Mouse (Mus musculus) B cell, adult 2 months (primary cell): ENCODE data around the gene Nsmce1.
A peak's percentile ranks its signal among the peaks of the same experiment; 100 is the strongest.

Experiments used
- DNase-seq, 2 experiments: peaks; one replicate each; pipeline ENCODE4 v3.0.0; 2022

The Nsmce1 gene

GRCm38 (mm10) chr7:125490947-125491735, at the start of gene Nsmce1:
Gene Nsmce1, minus strand, starts transcription at chr7:125491596.
- DNase-seq, result peak; percentile 94

DNA sequence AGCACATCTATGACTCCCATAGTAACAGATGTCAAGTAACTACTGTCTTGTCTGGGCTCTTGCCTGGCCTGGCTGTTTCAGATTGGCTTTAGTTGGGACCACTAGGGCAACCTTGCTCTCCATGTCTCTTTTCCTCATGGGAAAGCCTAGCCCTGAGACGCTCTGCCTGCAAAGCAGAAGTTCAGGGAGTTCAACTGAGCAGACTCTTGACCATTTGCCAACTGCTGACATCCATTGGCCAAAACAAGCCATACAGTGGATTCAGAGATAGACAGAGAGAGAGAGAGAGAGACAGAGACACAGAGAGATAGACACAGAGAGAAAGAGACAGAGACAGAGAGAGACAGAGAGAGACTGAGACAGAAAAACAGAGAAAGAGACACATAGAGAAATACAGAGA, 49.6 kb upstream of the Nsmce1 start:
- no peak for DNase-seq

DNA sequence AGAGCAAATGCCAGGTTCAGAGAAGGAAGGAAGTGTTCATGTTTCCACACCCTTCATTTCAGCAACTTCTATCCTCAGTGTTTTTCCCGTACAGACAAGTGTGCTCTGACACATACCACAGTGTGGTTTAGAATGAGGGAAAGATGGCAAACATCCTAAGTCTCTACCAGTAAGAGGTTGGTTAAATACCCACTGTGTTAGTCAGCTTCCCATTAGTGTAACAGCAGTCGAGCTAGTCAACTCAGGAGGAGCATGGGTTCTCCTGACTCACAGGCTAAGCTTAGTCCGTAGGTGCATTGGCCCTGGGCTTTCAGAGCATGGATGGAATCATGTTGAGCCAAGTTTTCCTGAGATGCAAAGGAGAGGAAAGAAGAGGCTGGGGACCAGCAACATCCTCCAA, 48.0 kb upstream of the Nsmce1 start:
- no peak for DNase-seq

DNA sequence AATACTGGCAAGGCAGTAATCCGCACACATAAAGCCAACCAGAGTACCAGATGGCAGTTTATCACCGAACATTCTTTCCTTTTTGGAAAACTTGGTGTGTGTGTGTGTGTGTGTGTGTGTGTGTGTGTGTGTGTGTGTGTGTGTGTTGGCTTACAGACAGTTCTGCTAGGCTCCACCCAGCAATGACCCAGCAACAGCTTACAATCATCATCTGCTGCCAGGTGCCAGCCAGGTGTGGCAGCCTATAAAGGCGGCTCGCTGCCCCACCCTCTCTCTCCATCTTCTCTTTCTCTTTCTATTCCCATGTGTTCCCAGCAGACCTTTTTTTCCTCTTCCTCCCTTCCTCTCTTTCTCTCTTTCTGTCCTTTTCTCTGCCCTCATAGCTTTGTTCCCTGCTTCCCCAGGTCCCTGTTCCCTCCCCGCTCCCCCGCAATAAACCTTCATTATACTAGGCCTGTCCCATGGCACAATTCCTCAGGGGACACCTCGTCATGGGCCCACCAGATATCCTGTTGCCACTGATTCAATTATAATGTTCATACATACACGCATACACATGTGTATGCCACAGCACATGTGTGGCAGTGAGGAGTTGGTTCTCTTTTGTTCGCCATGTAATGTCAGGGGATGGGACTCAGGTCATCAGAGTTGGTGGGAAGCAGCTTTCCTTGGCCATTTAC, 36.6 kb upstream of the Nsmce1 start:
- no peak for DNase-seq

- DNase-seq, result no peak
These were observed 35.8 kb upstream of the Nsmce1 start for GRCm38 (mm10) chr7:125527186-125527585.

GRCm38 (mm10) chr7:125523051-125523450, 31.7 kb upstream of the Nsmce1 start:
- DNase-seq, result no peak

- DNase-seq, result no peak
These were observed 28.3 kb upstream of the Nsmce1 start for GRCm38 (mm10) chr7:125519715-125520114.

DNA sequence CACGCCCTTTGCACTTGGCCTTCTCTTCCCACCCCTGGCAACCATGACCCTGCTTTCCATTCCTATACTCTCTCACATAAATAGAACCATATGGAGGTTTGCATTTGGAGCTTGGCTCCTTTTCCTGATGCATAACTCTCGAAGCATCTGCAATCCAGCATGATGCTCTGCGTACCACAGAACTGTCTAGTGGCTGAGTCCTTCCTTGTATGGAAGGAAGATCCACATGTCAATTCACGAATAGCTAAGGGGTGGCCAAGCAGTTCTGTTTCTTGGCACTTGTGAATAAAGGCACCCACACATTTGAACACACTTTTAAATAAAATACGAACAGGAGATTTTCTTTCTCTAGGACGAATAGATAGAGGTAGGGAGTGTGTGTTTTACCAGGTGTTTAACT, 26.1 kb upstream of the Nsmce1 start:
- DNase-seq, result no peak

- DNase-seq, result no peak
These were observed 25.3 kb upstream of the Nsmce1 start for GRCm38 (mm10) chr7:125516723-125517122.

DNA sequence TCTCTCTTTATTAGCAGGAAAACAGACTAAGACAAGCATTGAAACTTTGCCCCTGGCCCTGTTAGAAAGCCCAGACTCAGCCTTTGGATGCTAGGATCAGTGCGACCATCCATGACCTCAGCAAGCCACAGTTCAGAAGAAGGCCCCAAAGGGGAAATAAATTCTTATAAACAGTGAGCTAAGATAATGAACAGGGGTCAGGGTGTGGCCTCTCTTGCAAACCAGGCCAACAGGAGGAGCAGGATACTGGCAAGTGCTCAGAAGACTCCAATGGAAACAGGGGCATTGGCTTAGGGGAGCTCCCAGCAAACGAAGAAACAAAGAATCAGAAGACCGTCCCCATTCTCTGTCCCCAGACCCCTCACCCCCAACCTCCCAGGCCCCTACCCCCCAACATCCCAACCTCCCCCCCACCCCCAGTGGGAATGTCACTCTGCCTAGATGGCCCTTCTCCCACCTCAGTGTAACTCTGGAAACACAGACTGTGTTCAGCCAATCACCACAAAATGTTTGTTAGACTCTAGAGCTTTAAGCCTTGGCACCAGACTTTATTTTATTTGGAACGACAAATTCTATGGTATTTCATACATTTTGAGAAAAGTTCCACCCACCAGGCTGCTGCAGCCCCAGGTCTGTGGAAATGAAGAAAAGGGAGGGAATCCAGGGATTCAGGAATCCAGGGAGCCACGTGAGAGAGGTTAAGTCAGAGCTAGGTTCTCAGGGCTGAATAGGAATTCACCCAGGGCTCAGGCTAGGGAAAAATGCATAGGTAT, 23.9 kb upstream of the Nsmce1 start:
- DNase-seq, result no peak

GRCm38 (mm10) chr7:125511852-125512251, 20.5 kb upstream of the Nsmce1 start:
- DNase-seq, result no peak

DNA sequence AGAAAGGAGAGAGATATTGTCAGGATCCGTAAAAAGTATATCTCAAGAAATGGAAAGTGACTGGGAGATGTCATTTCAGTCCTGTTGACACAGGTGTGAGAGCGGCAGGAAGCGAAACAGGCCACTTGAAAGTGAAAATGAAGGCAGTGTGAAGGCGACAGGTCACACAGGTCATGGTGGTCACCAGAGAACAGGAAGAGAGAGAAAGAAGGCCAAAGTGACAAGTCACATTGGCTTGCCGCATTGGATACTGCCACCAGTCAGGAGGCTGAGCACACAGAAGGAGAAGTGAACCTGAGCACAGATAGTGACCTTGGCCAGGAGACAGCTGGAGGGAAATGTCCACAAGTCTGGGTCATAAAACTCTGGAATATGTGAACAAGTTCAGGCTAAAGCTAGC, 20.0 kb upstream of the Nsmce1 start:
- DNase-seq, result no peak

- DNase-seq, result no peak
These were observed 15.9 kb upstream of the Nsmce1 start for GRCm38 (mm10) chr7:125507279-125507678.

DNA sequence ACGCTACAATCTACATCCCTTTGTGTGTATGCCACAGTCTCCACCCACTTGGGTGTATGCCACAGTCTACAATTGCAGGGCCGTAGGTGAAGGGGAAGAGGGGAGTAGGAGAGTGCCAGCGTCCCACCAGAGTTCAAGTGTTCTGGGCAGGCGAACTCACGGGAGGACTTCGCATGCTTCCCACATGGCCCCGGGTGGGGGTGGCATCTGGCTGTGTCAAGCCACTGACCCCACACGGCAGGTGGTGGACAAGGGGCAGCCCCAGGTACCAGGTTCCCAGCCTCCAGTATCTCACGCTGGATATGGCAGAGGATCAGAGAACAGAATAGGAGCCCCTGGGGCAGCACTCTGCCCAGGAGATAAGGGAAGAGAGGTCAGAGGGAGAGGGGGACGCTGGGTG, 14.2 kb upstream of the Nsmce1 start:
- DNase-seq, result no peak

DNA sequence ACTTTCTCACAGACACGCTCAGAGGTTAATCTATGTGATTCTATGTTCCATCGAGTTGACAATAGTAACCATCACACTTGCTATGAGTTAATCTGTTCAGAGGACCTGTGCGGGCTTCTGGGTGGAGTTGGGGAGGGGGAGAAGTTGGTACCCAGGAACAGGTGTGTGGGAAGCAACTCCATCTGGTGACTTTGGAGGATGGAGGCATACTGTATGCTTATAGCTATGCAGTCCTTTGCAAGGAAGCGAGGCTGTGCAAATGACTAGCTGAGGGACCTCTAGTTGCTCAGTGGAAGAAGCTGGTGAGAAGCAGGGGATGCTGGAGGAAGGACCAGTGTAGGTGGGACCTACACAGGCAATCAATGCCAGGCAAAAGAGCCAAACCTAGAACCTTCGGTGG, 13.2 kb upstream of the Nsmce1 start:
- no peak for DNase-seq

DNA sequence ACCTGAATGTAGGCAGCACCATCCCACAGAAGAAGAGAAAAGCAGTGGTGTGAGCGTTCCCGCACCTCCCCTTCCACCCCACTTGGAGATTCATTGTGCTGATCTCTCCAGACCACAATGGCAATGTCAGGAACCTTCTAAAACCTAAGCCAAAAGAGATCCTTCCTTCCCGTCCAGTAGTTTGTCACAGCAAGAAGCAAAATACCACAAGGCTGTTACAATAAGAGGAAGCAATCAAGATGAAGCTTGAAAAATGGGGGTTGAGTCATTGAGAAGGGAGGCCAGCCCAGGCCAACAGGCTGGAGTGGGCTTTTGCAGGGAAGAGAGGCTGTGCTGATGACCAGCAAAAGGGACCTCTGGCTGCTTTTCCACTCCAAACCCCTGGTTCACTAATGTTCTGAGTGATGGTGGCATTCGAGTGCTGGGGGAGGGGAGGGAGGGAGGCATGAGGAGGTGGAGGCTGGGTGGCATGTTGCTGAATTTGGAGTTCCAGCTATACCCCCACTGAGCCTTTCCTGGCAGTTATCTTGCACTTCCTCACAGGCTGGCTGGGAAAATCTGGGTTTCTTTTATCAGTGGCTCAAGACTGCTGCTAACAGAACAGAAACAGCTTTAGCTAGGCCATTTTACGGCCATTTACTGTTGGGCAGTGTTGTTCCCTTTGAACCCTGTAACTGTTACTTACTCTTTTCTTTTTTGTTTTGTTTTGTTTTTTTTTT, 12.1 kb upstream of the Nsmce1 start:
- DNase-seq, result no peak

GRCm38 (mm10) chr7:125500879-125501278, 9.5 kb upstream of the Nsmce1 start:
- DNase-seq, result no peak

DNA sequence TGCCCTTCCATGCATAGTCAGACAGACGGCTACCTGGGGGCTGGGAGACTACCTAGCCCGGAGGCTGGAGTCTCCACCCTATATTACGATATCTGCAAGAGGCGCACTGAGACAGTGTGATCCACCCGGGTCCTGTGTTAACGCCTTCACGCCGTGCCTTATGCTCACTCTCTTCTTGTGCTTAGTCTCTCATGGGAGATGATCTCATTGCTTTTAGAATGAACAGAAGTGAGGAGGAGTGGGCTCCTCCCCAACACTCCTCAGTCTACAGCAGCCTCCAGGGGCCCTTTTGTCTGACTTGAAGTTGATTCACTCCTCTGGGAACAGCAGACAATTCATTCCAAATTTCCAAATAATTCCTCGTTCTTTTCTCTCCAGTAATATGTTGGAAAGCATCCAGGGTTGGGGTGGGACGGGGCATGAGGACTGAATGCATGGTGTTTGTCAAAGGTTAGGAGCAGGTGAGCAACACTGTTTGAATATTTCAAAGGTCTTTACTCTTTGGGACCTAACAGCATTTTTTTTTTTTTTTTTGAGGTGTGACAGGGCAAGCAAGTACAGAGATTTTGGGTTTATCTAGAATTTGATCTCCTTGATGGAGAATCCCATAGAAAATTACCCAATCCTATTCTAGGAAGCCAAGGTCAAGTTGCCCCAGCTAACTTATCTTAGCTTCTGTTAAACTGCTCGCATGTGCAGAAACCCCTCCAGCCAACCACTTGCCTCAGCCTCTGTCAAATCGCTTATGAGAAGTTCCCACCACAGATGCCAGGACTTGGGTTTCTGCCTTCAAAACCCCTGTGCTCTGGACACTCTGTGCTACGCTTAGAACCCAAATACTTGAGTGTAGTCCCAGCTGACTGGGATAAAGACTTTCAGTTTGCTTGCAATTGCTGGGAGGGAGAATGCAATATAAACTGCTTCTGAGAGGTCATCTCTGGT, 8.8 kb upstream of the Nsmce1 start:
- no peak for DNase-seq

- DNase-seq, result peak; percentile 42 to 52
These were observed 4.6 kb upstream of the Nsmce1 start for GRCm38 (mm10) chr7:125495864-125496440.

GRCm38 (mm10) chr7:125492551-125492950, 1.2 kb upstream of the Nsmce1 start:
- no peak for DNase-seq

GRCm38 (mm10) chr7:125491760-125492159, 364 bp upstream of the Nsmce1 start:
- DNase-seq, result no peak

GRCm38 (mm10) chr7:125489636-125490035, 1.8 kb downstream of the Nsmce1 start:
- no peak for DNase-seq
